Mouse (Mus musculus): ENCODE results near the gene Coro1b. TPM values are rescaled to one million over a fixed set of nuclear protein-coding genes. Genes with fewer than 3 reads are reported as not detected.

Coro1b gene
- total RNA-seq, 2 experiments from 2014 or later: 9.8 to 14.7 TPM

- intact Hi-C loops (cut with DNase I): loop anchor here (1.0 to 2.0 kb wide), 2 partner anchors 20 to 58 kb away; partner anchors contain the start of gene Tbc1d10c
- H3K4me3 ChIP-seq: peak overlapping the region; percentile 79
- DNase-seq: peak; percentile 61
- TF ChIP-seq CTCF (IDR thresholded peaks at IDR 0.05): no peak
- peak overlapping the region; percentile 98 for H3K27ac ChIP-seq
Measured at GRCm38 (mm10) chr19:4170723-4171392, 22.4 kb downstream of the Coro1b start.

GRCm38 (mm10) chr19:4171393-4172290 is 23.2 kb downstream of the Coro1b start:
- intact Hi-C loops (cut with DNase I): loop anchor here (2.0 kb wide), 1 partner anchor 57 kb away; no protein-coding TSS in a partner anchor
- DNase-seq: peak; percentile 84
- H3K27ac ChIP-seq: peak overlapping the region; percentile 98
- H3K4me3 ChIP-seq: peak overlapping the region; percentile 79
- no peak for TF ChIP-seq CTCF (IDR thresholded peaks at IDR 0.05)

- Histone ChIP-seq H3K4me3 (peak overlapping the region; percentile 34), H3K27ac (peak overlapping the region; percentile 98)
- peak; percentile 51 for DNase-seq
- peak; percentile 26; the same call in 1 of the 2 replicates for TF ChIP-seq CTCF (IDR thresholded peaks at IDR 0.05)
- intact Hi-C loops (cut with DNase I): no loop called here
Measured at GRCm38 (mm10) chr19:4172925-4173324, 24.5 kb downstream of the Coro1b start.

GRCm38 (mm10) chr19:4175368-4175947 is 27.0 kb downstream of the Coro1b start, which contains the start of gene Carns1:
Carns1 (minus strand) TSS chr19:4175479.
- intact Hi-C loops (cut with DNase I): no loop called here
- Histone ChIP-seq H3K27ac (peak within 1 kb of the TSS; percentile 98), H3K4me3 (peak within 1 kb of the TSS; percentile 74)
- DNase-seq: peak; percentile 82
- no peak for TF ChIP-seq CTCF (IDR thresholded peaks at IDR 0.05)

- H3K27ac ChIP-seq: peak overlapping the region; percentile 24; the same call in 1 of the 2 replicates
- TF ChIP-seq CTCF (IDR thresholded peaks at IDR 0.05): no peak
- no peak for DNase-seq
- intact Hi-C loops (cut with DNase I): no loop called here
- H3K4me3 ChIP-seq: no peak overlapping the region
Measured at GRCm38 (mm10) chr19:4180411-4180810, 32.0 kb downstream of the Coro1b start.

GRCm38 (mm10) chr19:4181892-4182291 is 33.5 kb downstream of the Coro1b start:
- Histone ChIP-seq H3K4me3 (no peak overlapping the region), H3K27ac (peak overlapping the region; percentile 35; the same call in 1 of the 2 replicates)
- peak; percentile 54 for DNase-seq
- intact Hi-C loops (cut with DNase I): no loop called here
- no peak for TF ChIP-seq CTCF (IDR thresholded peaks at IDR 0.05)

- intact Hi-C loops (cut with DNase I): no loop called here
- Histone ChIP-seq H3K27ac (peak overlapping the region; percentile 28; the same call in 1 of the 2 replicates), H3K4me3 (no peak overlapping the region)
- no peak for TF ChIP-seq CTCF (IDR thresholded peaks at IDR 0.05)
- no peak for DNase-seq
Measured at GRCm38 (mm10) chr19:4183689-4184088, 35.3 kb downstream of the Coro1b start.

GRCm38 (mm10) chr19:4184976-4185975 is 36.9 kb downstream of the Coro1b start:
- H3K4me3 ChIP-seq: no peak overlapping the region
- no peak for TF ChIP-seq CTCF (IDR thresholded peaks at IDR 0.05)
- intact Hi-C loops (cut with DNase I): no loop called here
- peak overlapping the region; percentile 28; the same call in 1 of the 2 replicates for H3K27ac ChIP-seq
- no peak for DNase-seq

GRCm38 (mm10) chr19:4187303-4187702 is 38.9 kb downstream of the Coro1b start:
- intact Hi-C loops (cut with DNase I): no loop called here
- peak overlapping the region; percentile 45 for H3K4me3 ChIP-seq
- peak overlapping the region; percentile 81 for H3K27ac ChIP-seq
- no peak for TF ChIP-seq CTCF (IDR thresholded peaks at IDR 0.05)
- DNase-seq: peak; percentile 69

GRCm38 (mm10) chr19:4189051-4189620 is 40.7 kb downstream of the Coro1b start:
- DNase-seq: no peak
- Histone ChIP-seq H3K4me3 (no peak overlapping the region), H3K27ac (peak overlapping the region; percentile 81)
- intact Hi-C loops (cut with DNase I): no loop called here
- TF ChIP-seq CTCF (IDR thresholded peaks at IDR 0.05): no peak

- DNase-seq: no peak
- no peak for TF ChIP-seq CTCF (IDR thresholded peaks at IDR 0.05)
- Histone ChIP-seq H3K4me3 (peak within 1 kb of the TSS; percentile 94), H3K27ac (peak within 1 kb of the TSS; percentile 98)
- intact Hi-C loops (cut with DNase I): loop anchor here (1.0 to 5.0 kb wide), 2 partner anchors 21 to 64 kb away; partner anchors contain the start of gene Aip
Measured at GRCm38 (mm10) chr19:4190831-4191334, 42.5 kb downstream of the Coro1b start, which contains the start of gene Tbc1d10c. Tbc1d10c (minus strand) TSS chr19:4191284.
